Mouse (Mus musculus) spleen, adult 2 months (tissue): ENCODE results near the gene Tbc1d1.

Source experiments
- CTCF ChIP-seq: fragments of 200-500 bp; IDR thresholded peaks from 2 replicates; pipeline ENCODE4 v1.5.1; 2011; ENCODE audit warnings: mild to moderate bottlenecking, inconsistent platforms; ENCODE audit not compliant: insufficient read depth, insufficient read length, insufficient replicate concordance; ENCODE audit errors: extremely low read depth
- POLR2A ChIP-seq: fragments of 200-500 bp; IDR thresholded peaks from 2 replicates; pipeline ENCODE4 v1.6.1; 2011; ENCODE audit warnings: low read depth, low read length, inconsistent platforms

GRCm38 (mm10) chr5:64325741-64326355 is 169.7 kb downstream of the Tbc1d1 start:
- no peak for TF ChIP-seq POLR2A
- no peak for TF ChIP-seq CTCF
